Mouse (Mus musculus) megakaryocyte, adult 5-6 weeks (primary cell): Measurements from ENCODE around the gene Zfp106. TPM values are rescaled to one million over a fixed set of nuclear protein-coding genes. Genes with fewer than 3 reads are reported as not detected.

ENCODE experiments used
- ATAC-seq: 2 replicates; pipeline ENCODE4 v1.8.0; 2016; ENCODE audit warnings: mild to moderate bottlenecking, inconsistent platforms; ENCODE audit not compliant: poor library complexity, severe bottlenecking
- total RNA-seq, 2 experiments: library from RNA; stranded (forward) in 1 of 2; stranded (reverse) in 1 of 2; fragments of 153-499, 151-499 nt in 1 of 2; fragments of 221-1000, 200-1000 nt in 1 of 2; gene quantifications; 2 replicates each; pipeline versions ENCODE4 v1.2.3 to v1.2.4; 2015 to 2017

The Zfp106 gene
- total RNA-seq, 2 experiments from 2014 or later = 57.3 to 73.6 TPM

DNA sequence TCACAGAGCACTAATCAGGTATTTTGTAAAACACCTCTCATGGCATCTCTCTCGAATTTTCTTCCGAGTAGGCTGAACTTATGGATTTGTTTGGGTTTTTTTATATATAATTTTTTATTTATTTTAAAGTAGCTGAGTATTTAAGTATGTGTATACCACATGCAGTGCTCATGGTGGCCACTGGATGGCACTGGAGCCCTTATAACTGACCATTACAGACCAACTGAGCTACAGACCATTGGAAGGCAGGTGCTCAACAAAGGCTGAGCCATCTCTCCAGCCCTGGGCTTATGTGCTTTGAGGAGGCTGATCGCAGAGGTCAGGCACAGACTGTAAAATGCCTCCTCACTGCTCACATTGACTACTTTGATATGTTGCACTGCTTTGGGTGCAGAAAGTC is 85.0 kb downstream of the Zfp106 start:
- ATAC-seq = peak; percentile 92

DNA sequence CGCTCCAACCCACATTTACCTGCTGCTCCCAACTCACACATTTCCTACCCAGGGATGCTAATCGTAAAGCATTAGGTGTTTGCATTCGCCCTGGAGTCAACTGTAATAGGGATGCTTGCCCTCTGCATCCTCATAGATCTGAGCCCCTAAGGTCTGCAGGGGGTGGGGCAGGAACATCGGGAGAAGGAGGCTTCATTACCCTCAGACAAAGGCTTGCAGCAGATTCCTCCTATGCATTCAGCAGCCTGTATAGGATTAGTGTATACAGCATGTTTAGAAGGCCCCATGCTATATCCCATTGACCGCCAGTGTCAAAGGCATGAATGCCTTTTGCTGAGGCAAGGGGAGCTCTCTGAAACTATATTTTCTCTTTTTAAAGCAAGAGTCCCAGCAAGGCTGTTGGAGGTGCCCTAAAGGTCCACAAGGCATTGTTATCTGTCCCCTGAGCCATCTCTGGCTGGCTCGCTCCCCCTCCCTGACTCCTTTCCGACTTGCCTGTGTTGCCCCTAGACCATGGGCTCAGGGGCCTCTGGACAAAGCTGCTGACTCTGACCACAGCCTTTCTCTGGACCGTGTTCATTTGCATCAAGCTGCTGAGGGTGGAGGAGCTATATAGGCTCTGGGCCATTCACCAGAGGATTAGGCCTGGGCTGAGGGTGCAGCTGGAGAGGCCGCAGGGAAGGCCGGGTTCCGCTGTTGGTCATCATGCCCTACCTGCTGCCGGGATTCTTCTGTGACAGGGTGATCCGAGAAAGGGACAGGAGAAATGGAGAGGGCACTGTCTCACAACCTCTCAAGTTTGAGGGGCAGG is 87.2 kb downstream of the Zfp106 start:
- no peak for ATAC-seq

DNA sequence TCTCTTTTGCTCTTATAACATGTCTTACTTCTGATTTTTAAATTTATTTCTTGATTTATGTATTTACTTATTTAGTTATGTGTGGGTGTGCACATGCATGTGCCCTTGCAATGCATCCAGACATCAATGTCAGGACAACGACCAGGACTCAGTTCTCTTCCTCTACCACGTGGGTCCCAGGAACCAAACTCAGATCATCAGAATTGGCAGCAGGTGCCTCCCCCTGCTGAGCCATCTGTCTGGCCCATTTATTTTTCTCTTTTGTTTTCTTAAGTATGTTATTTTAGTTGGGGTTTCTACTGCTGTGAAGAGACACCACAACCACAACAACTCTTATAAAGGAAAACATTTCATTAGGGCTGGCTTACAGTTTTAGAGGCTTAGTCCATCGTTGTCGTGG is 92.8 kb downstream of the Zfp106 start:
- no peak for ATAC-seq

DNA sequence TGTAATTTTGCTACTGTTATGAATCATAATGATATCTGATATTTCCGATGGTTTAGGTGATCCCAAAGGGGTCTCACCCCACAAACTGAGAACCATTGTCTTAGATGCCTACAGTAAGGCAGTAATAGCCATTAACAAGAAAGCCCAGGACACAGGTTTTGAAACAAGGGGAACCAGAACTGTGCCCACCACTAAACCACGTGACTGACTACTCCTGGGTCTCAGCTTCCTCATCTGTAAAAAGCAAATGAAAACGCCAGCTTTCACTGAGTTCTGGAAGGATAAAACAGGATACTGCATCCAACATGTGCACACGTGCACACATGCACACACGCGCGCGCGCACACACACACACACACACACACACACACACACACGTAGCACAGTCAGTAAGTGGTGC is 93.9 kb downstream of the Zfp106 start:
- peak; percentile 57 for ATAC-seq

DNA sequence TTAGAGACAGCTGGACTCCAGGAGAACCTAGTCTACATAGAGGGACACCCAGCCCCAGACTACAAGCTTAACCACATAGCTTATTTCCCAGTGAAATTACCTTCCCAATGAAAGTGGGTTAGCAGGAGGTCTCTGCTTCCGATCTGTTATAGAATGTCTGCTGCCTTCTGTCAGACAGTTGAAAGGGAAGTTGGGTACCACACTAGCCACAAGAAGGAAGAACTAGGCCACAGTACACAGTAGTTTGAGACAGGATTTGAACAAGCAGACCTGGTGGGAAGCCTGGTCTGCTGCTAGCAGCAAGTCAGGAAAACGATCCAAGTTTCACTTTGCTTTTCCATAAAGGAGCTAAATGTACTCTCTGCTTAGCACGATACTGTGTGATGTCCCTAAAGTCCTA is 94.4 kb downstream of the Zfp106 start:
- ATAC-seq = peak; percentile 66

DNA sequence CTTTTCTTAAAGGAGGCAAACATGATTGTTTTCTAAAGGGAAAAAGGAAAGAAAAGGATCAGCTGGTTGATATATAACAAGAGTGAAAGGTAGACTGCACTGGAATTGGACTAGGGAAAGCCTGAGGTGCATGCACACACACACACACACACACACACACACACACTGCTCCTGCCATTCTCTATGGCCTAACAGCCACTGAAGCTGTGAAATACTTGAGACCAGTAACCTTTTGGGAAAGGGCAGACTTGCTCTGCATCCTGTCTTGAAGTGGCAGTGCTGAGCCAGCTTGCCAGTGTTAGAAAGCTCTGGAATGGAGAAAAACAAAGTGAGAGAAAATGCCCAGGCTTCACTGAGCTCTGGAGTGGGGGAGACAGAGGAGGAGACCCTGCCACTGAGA is 95.6 kb downstream of the Zfp106 start:
- no peak for ATAC-seq

DNA sequence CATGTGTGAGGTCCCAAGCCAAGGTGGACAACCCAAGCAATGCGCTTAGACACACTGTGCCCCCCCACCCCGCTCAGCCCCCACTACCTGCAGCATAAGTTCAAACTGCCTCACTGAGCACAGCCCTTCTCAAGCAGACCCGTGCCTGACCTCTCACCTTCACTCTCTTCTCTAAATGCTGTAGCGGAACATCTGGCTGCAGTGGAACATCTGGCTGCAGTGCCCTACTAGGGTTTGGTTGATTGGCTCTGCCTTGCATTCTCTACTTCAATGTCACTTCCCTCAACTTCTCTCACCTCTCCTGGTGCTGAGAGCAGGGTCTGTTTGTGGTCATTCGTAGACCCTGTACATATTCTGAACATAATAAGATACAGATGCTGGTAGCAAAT is 98.3 kb downstream of the Zfp106 start:
- ATAC-seq = no peak

DNA sequence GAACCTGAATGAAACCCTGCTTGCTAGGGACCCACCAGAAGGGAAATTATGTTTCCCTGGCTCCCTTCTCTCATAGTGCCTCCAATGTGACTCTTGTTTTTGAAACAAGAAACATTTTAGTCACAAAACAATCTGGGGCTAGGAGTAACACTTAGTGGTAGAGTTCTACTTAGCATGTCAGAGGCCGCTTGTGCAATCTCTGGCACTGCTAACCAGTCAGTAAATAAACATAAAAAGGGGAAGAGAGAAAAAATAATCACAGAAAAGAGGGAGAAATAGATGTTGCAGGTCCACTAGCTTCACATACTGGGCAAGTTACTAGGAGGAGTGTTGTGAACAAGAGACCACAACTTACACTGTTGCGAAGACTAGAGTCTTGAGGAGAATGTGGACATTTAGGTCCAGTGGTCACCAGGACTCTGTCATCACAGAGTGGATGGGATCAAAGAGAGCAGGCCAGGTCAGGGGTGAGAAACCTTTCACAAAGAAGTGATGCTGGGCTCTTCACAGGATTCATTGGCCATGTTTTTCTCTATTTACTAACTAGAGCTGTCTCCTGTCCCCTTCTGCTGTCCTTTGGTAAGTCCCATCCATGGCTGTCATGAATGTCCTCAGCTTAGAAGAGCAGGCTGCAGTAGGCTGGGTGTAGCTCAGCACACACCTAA is 98.8 kb downstream of the Zfp106 start:
- peak; percentile 56 for ATAC-seq

DNA sequence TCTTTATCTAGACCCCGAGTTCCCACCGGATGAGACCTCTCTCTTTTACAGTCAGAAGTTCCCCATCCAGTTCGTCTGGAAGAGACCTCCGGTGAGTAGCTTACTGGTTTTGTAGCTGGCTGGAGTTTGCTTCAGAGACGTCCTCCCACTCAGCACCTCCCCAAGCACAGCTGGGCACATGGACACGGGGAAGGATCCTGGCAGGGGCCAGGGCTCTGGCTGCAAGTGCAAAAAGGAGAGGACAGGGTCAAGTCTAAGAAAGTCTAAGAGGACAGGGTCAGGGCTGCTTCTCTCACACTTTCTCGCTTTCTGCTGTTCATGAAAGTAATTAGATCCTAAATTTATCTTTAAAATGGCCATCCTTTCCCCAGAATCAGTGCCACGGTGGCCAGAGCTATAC is 99.6 kb downstream of the Zfp106 start:
- no peak for ATAC-seq

DNA sequence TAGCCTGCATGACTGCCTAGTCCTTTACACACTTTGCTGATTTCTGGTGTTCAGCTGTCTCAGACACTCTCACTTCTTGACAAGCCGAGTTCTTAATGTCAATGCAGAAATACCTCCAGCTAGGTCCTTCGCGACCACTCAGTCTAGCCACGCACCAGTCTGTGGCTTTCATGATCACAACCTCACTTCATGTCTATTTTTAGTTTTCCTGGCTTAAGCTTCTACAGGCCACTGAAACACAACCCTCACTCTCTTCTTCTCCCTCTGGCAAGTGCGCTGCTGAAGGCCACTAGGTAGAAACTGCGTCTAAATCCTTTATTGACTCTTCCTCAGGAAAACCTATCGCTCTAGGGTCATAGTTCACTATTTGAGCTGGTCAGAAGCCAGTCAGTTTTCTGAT is 100.3 kb downstream of the Zfp106 start:
- no peak for ATAC-seq

DNA sequence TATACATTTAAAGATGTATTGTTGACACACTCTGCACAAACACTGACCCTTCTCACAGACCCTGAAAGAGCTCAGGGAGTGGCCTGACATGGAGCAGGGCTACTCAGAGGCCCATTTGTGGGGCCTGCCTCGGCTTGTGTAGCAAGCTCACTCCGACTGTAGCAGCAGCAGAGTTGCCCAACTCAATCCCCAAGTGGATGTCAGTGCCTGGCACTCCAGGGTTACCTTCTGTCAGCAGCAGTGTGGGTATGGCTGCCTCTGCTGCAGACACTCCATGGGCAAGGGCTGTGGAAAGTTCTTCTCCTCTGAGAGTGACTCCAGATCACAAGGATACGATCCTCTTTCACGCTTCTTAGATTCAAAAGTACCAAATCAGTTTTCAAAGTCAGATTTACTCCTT is 103.4 kb downstream of the Zfp106 start:
- ATAC-seq = no peak

Other genes with a start within 250 kb of the Zfp106 start
- not detected in 2 replicates for gene Pla2g4f, start 249.7 kb downstream of the Zfp106 start, total RNA-seq (2015)
- gene Pla2g4f, start 249.7 kb downstream of the Zfp106 start, total RNA-seq (2017) = 0.15 TPM in 1 of 2 replicates, not detected in the other
- gene Vps39, start 210.7 kb downstream of the Zfp106 start, total RNA-seq (2015) = 11.4 and 21.7 TPM in 2 replicates
- gene Vps39, start 210.7 kb downstream of the Zfp106 start, total RNA-seq (2017) = 24.9 and 26.6 TPM in 2 replicates
- 10.8 and 11.9 TPM in 2 replicates for gene Ganc, start 159.9 kb downstream of the Zfp106 start, total RNA-seq (2015)
- gene Ganc, start 159.9 kb downstream of the Zfp106 start, total RNA-seq (2017) = 20.7 and 21.0 TPM in 2 replicates
- gene Tmem87a, start 159.7 kb downstream of the Zfp106 start, total RNA-seq (2015) = 18.5 and 20.3 TPM in 2 replicates
- 41.7 and 46.8 TPM in 2 replicates for gene Tmem87a, start 159.7 kb downstream of the Zfp106 start, total RNA-seq (2017)
- 0.41 and 1.2 TPM in 2 replicates for gene Capn3, start 107.8 kb downstream of the Zfp106 start, total RNA-seq (2015)
- 0.15 TPM in 1 of 2 replicates, not detected in the other for gene Capn3, start 107.8 kb downstream of the Zfp106 start, total RNA-seq (2017)
- 91.5 and 104 TPM in 2 replicates for gene Snap23, start 3.8 kb upstream of the Zfp106 start, total RNA-seq (2015)
- 110 and 138 TPM in 2 replicates for gene Snap23, start 3.8 kb upstream of the Zfp106 start, total RNA-seq (2017)
- gene Haus2, start 45.5 kb upstream of the Zfp106 start, total RNA-seq (2015) = 15.6 and 20.1 TPM in 2 replicates
- 7.8 and 12.1 TPM in 2 replicates for gene Haus2, start 45.5 kb upstream of the Zfp106 start, total RNA-seq (2017)
- 21.2 and 24.6 TPM in 2 replicates for gene Lrrc57, start 45.7 kb upstream of the Zfp106 start, total RNA-seq (2015)
- 19.6 and 21.3 TPM in 2 replicates for gene Lrrc57, start 45.7 kb upstream of the Zfp106 start, total RNA-seq (2017)
- gene Stard9, start 65.3 kb upstream of the Zfp106 start, total RNA-seq (2015) = 23.6 and 26.2 TPM in 2 replicates
- 16.4 and 20.9 TPM in 2 replicates for gene Stard9, start 65.3 kb upstream of the Zfp106 start, total RNA-seq (2017)